Mouse (Mus musculus) gastrocnemius, postnatal 4 days (tissue): ENCODE data around the gene Cyb5r3. TPM values are rescaled to one million over a fixed set of nuclear protein-coding genes. Genes with fewer than 3 reads are reported as not detected.
"Not testable (repeated sequence)": the region's sequence is repeated elsewhere in the genome, so short reads cannot be mapped to it uniquely, and the experiment has no call there.

Experiments
- DNase-seq, 2 experiments: peaks; one replicate each; pipeline ENCODE4 v3.0.0; 2021 to 2022; ENCODE audit warnings: low spot score in 2 of 2, mixed read lengths in 2 of 2
- total RNA-seq, 2 experiments: library from RNA; stranded (reverse); gene quantifications; 2 replicates each; pipeline ENCODE4 v1.2.3; 2021

Cyb5r3 gene
- total RNA-seq, 2 experiments from 2014 or later: 171 TPM

DNA sequence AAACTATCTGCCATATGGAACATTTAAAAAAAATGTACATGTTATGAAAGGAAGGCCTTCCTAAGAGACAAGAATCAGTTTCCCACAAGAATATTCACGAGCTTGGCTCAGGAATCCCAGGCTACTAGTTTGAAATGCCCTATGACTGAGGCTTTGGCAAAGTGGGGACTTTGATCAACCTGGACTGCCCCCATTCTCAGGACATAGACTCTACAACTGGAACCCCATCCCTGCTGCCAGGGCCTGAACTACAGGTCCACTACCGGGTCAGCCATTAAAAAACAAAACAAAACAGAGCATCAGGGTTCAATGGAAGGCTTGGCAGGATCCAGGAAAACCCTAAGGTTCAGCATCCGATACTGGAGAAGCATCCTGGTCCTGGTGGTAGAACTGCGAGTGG, 21.7 kb downstream of the Cyb5r3 start:
- no peak for DNase-seq

DNA sequence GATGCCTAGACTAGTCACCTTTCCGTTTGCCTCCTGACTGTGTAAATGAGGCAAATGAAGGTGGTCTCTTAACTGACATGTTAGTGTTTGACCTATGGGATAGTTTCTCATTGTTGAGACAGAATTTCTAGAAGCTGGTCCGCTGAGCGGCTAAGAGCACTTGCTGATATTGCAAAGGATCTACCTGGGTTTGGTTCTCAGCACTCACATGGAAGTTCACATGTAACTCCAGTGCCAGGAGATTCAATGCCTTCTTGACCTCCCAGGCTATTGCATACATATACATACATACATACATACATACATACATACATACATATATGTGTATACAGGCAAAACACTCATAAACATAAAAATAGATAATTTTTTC, 22.3 kb downstream of the Cyb5r3 start:
- no peak for DNase-seq

DNA sequence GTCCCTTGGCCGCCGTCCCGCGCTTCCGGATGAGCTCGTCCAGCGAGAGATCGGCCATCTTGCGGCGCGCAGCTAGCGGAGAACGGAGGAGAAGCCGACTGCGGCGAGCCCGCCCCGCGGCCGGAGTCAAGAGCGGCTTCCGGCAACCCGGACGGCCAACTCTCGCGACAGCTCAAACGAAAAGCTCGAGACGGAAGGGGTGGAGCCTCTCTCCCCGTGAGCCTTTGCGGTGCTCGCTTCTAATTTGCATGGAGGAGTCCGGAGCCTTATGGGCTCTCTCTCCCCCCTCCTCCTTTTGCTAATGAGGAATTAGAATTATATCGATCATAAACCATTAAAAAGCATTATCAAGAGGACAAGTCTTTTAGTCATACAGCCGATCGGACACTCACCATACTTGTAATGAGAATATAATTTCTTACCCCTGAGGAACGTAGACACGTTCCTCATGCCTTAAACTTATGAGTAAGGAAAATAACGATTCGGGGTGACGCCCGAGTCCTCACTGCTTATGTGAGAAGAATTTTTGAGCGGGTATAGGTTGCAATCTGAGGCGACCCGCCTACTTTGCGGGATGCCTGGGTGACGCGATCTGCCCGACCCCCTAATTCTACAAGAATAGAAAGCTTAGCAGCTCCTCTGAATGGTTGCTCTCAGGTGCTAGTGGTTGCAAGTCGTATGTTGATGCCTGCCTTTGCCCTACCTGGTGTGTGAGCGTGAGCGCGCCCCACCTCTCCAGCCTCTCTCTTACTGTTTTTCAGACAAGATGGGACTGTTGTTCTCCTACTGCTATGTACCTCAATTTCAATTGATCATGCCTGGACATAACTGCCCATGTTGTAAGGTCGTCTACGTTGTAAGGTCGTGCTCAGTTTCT, 23.0 kb downstream of the Cyb5r3 start, which contains the start of gene Poldip3:
Poldip3 (minus strand) TSS at position 189 of the 877 bp plus-strand sequence.
- DNase-seq: peak; percentile 95 to 97

DNA sequence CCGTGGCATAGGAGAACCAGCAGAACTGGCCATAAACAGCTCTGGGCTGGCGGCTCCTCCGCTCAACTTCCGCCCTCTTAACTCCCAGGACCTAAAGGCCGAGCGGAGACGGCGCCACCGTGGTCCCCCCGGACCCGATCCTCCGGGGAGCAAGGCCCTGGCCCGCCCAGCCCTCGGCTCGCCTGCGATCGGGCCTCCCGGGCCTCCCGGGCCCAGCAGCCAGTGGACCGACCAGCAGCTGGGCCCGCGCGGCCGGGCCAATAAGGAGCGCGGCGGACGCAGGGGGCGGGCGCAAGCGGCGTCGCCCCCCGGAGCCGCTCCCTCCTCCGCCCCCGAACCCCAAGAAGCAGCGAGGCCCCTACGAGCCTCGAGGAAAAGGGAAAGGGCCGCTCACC, 23.6 kb downstream of the Cyb5r3 start:
- DNase-seq: peak in 1 of 2 experiments; percentile 63

DNA sequence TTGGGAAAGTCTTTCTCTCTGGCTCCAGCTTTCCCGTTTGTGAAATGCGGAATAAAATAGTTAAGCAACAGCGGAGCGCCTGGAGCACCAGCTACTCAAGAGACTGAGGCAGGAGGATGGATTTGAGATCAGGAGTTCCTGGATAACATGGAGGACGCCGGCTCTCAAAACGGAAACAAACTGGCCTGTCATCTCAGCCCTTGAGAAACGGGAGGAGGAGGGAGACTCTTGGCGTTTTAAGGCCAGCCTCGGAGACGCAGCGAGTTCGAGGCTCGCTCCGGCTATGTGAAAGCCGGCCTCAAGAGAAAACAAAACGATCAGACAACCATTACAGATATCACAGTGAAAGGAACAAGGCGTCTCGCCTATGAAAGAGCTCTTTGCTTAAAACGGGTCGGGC, 24.0 kb downstream of the Cyb5r3 start:
- DNase-seq: no peak

DNA sequence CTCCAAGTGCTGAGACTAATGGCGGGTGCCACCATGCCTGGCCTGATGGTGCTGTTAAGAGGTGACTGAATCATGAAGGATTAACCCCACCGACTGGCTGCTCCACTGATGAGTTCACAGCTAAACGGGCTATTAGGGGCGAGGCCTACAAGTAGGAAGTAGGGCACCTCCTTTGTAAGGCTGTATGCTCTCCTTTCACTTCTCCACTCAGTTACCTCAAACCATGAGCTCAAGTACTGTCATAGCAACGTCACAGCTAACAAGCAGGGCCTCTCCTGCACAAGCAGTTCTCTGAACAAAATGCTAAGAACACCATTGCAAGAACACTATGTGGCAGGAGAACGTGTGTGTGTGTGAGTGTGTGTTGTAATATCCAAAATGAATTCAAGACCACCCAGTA, 26.9 kb downstream of the Cyb5r3 start:
- no peak for DNase-seq

DNA sequence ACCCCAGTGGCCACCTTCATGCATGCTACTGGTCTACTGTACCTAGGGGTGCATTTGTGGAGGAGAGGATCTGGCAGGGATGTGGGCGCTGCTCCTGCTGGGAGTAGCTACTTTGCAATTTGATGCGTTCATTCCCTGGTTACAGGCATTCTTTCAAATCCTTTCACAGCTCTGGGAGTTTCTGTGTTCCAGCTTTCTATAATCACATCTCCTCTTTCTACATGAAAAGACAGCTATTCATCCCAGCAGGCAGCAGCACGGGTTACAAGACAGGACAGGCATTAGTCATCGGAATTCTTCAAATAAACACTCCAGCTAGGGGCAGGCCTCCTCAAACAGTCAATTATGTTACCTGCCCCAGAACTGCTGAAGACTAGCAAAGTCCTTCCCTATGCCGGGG, 29.5 kb downstream of the Cyb5r3 start:
- no peak for DNase-seq

DNA sequence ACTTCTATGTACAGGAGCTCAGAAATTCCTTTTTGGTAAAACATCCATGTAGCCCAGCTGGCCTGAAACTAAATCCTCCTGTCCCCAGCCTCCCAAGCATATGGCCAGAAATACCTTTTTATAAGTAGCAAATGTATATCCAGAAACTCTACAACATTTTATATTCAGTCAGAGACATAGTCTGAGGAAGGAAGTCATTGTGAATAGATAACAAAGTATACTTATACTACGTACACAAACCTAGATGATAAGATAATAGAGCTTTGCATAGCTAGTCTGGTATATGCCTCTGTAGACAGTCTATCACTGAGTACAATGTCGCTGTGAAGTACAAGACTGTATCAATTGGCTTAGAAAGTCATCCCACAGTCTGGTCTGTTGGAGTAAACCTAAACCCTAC, 36.7 kb downstream of the Cyb5r3 start:
- no peak for DNase-seq

DNA sequence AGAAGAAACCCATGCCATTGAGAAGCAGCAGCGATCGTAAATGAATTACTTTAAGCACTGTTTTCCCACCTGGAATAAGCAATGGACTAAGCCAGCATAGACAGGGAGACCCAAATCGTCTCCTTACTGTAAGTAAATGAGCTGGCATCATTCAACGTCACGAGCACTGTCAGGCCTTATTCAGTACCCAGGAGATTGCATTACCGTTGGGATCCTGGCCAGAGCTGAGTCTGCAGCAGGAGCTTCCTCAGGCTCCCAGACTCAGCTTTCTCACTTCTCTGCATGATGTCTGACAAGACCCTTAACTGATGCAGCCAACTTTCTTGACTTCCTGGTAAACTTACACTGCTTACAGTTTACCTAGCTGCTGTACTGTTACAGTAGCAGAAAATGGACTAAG, 37.7 kb downstream of the Cyb5r3 start:
- no peak for DNase-seq

DNA sequence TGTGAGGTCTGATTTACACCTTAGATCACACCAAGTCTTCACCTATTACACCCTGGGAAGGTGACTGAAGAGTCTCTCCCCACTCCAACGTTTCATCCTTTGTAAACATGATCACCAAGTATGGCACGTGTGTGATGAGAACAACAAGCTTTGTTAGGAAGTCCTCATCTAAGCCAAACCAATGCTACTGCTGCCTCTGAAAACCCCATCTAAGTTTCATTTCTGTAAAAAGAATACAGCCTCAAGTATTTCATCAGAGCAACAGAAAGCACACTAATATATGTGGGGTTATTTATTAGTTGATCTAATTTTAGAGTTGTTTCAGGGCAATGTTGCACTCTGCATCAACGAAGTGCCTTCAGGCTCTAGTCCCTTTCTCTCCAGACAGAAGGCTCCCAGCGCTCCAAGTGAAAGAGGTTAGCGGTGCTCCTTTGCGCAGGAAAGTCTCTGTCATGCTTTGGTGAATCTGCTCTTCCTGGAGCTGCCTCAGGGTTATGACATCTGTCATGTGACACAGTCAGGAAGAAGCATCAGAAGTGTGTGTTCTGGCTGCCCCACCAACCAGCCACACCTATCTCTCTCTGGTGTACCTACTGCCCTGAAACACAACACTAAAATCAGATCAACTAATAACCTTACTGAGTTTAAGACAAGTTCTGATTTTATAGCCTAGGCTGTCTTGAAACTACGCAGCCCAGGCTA, 42.7 kb downstream of the Cyb5r3 start:
- DNase-seq: no peak

DNA sequence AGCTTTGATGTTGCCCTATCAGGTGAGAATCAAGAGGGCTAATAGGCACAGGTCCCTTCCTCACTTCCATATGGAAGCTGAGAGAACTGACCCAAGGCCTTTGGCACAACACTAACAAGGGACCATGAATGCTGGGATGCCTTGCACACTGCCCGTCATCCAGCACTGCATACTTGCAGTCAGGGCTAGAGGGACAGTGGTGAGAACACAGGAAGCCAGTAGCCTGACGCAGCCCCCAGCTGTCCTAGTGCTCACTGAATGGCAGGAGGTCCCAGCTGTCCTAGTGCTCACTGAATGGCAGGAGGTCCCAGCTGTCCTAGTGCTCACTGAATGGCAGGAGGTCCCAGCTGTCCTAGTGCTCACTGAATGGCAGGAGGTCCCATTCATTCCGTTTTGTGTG, 45.4 kb downstream of the Cyb5r3 start:
- not testable (repeated sequence) for DNase-seq

DNA sequence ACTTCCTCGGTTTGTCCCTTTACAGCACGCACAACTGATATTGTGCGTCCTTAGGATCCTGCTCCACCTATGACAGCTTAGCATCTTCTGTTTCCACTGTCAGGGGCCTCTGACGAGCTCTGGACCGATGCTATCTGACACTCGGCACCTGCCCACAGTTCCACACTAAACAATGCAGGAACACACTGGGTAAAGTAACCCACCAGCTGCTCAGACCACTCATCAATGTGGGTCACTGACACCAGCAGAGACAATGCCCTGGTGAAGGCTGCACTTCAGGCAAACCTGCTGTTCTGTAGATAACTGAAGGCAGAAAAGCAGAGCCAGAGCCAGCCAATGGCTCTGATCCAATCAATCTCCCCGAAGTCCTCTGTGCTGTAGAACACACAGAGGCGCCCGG, 45.8 kb downstream of the Cyb5r3 start:
- no peak for DNase-seq

DNA sequence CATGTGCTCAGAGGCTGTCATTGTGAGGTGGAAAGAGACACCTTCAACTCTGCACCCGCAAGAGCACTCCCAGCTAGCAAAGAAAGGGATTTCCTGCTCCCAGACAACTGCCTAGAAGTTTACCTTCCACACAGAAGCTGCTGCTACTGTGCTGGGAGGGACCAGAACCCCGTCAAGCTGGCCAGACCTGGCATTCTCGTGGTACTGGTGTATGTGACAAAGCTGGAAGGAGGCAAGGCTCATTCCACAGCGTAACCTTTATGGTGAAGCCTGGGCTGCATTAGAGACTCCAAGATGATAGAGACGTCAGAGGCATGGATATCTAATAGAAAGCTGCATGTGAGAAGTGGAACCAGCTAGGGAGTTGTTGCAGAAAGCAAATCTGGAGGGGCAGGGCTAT, 47.8 kb downstream of the Cyb5r3 start:
- no peak for DNase-seq

DNA sequence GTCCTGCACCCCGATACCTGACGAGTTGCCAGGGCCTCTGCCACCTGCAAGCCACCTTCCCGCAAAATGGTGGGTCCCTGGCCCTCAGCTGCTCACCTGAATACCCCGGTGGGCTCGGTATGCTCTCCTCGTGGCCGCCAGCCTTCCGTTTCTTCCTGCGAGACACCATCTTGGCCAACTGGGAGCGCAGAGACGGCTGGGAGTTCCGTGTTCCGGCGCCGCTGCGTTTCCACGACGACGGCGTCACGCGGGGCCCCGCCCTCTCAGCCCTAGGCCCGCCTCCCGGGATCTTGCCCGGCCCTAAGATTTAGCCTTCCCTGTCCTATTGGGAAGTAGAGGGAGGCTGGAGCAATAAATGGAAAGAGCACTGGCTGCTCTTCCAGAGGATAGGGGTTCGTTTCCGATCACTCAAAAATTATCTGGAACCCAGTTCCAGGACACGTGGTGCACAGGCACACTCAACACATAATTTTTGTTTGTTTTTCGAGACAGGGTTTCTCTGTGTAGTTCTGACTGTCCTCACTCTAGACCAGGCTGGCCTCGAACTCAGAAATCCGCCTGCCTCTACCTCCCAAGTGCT, 49.7 kb downstream of the Cyb5r3 start, which contains the start of gene Rrp7a:
Rrp7a (minus strand) TSS at position 236 of the 580 bp plus-strand sequence.
- DNase-seq: peak; percentile 91 to 92

DNA sequence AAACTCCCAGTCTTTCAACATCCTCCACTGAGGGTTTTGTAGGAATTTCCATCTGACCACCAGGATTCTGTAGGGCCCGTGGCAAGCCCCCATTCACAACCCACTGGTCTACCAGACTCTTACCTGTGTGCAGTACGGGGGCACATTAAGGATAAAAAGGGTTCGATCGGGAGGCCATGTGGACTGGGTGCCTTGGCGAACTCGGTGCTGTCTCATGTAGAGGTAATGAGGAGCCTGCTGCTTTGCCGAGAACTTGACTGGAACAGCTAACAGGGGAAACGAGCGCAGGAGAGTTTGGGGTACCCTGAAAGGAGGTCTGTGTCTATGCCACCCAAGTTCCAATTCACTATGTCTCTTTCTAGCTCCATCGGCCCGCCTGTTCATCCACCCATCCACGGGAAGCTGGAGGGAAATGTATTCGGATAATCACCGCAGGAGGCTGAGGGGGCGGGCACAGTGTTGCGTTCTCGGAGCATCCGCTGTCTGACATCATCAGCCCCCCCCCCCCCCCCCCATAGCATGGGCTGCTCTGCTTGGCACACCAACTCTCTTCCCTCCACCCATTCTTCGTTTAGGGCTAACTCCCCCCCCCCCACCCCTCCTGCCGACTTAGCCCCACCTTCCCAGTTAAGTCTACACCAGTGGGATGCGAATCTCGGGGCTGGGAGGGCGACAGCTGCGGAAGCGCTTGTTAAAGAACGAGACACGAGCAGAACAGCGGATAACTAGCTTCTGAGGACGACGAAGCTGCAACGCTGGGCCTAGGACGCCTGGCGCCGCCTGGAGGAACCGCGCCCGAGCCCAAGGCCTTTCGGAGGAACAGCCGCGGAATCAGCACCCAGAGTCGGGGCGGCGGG, 50.5 kb downstream of the Cyb5r3 start:
- peak in 1 of 2 experiments; percentile 35 for DNase-seq

DNA sequence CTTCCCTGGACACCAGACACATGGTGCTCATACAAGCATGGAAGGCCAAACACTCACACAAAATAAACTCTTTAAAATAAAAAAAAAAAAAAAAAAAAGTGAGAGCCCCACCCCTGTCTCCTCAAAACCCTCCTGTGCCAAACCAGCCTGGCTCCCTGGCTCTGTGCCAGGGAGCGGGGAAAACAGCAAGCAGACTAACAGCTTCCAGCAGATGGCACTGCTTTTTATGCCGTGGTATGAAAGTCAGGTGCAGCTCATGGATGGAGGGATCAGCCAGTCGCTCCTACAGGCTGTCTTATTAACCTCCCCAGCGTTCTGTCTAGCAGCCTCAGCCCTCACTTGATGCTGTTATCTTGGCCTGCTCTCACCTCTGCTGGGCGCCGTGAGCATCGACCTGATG, 54.0 kb downstream of the Cyb5r3 start:
- no peak for DNase-seq

DNA sequence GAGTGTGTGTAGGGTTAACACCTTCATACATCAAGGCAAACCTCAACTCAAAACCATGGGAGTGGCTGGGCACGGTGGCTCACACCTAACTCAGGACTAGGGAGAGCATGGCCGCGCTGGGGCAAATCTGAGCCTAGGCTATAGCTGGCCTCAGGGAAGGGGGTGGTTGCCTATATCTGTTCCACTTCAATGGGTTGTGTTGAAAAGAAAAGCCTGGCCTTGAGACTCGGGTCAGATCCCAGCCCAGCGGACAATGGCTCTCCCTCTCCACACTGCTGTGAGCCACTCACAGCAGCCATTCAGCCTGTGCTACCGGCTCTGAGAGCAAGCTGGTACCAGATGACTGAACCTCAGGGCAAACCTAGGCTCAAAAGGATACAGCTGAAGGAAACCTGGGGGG, 57.3 kb downstream of the Cyb5r3 start:
- DNase-seq: no peak

DNA sequence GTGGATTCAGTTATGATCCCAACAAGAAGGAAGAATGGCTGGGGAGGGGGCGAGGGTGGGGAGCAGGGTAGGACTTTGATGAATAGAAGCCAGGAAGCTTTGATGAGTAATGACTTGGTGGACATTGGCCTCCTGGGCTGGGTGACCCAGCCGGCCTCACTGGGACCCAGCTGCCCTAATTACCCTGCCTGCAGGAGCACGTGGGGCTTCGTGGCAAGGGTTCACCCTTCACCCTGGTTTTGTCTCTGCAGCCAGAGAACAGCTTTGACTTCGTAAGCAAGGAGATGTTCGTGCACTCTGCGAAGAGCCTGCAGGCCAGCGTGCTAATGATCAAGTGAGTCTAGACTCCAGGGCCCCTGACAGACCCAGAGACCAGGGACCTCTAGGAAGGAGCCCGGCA, 58.3 kb downstream of the Cyb5r3 start:
- DNase-seq: no peak

DNA sequence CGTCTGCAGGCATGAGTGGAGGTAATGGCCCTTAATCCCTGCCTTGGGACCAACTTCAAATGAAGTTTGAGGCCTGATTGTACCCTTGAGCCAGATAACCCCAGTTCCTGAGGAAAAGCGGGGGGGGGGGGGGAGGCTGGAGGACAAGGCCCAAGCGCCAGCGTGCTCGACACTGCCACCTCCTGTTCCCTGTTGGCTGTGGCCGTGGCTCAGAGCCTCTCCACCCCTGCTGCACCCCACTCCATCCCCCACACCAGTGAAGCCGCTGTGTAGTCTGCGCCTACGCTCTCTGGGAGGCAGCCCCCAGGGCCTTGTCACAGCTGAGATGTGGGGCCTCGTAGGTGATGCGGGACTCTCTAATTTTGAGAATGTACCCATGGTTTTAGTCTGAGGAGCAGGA, 59.5 kb downstream of the Cyb5r3 start:
- DNase-seq: peak; percentile 53 to 83

DNA sequence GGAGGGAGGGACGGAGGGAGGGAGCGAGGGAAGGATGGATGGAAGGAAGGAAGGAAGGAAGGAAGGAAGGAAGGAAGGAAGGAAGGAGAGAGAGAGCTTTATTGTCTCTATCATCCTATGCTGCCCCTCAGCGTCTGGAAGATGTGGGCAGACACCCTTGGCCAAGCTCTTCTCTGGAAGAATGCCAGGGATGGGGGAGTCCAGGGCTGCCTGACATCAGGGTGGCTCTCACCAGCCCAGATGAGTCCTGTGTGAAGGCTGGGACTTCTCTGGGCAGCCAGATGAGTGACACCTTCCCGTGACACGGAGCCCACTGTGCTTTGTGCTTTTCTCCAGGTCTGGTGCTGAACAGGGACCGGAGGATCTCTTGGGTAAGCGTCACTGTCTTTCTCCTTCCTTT, 60.5 kb downstream of the Cyb5r3 start:
- DNase-seq: no peak

DNA sequence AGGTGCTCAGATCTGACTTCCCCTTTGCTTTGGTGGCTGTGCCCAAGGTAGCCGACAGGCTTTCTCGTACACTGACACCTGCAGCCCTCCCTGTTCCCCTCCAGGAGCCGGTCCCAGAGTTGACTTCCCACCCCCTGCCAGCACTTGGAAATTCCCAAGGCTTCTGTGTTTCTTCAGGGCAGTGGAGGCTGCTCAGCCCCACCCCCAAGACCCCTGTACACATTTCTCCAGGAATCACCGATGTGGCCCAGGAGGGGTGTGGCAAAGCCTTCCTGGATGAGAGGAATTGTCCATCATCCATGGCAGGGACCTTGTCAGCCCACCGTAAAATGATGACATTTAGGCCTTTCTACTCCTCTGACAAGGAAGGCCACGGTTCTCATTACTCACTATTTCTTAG, 61.1 kb downstream of the Cyb5r3 start:
- no peak for DNase-seq
